In genomic region chr10:39167611-39168010, GRCm38 (mm10) we compare ENCODE assay signal across 25 mouse cellular contexts. TPM values are rescaled to one million over a fixed set of nuclear protein-coding genes. Genes with fewer than 3 reads are reported as not detected.
"Had no signal": no experiment of that assay in that cellular context is flagged by ENCODE, and none has a peak within 500 bp of the region (broad histone marks: within the 10 kb centered on the region; RNA-seq: fewer than 3 reads in every experiment).

No protein-coding gene starts in this region.

- H3K4me3 ChIP-seq: heart, embryonic 13.5 days; heart, embryonic 15.5 days; hindbrain, embryonic 13.5 days; hindbrain, embryonic 15.5 days; intestine, embryonic 15.5 days; layer of hippocampus, adult 2 months; left cerebral cortex, adult 2 months; limb, embryonic 13.5 days; limb, embryonic 15.5 days; liver, embryonic 12.5 days had no signal

- DNase-seq: gastrocnemius, postnatal 14 days; gastrocnemius, postnatal 36 days; heart, adult 18-20 months; heart, postnatal 14 days; heart, postnatal 36 days; kidney, adult 18-20 months; kidney, adult 8-10 months; kidney, postnatal 10 days; kidney, postnatal 4 days had no signal

- H3K27ac ChIP-seq: heart, embryonic 13.5 days; heart, embryonic 15.5 days; hindbrain, embryonic 15.5 days; intestine, embryonic 15.5 days; layer of hippocampus, adult 2 months; left cerebral cortex, adult 2 months; limb, embryonic 13.5 days; limb, embryonic 15.5 days; liver, embryonic 12.5 days; liver, embryonic 14.5 days had no signal

- H3K9ac ChIP-seq: heart, embryonic 13.5 days; heart, embryonic 15.5 days; hindbrain, embryonic 13.5 days; hindbrain, embryonic 15.5 days; intestine, embryonic 15.5 days; limb, embryonic 13.5 days; limb, embryonic 15.5 days; liver, embryonic 12.5 days; liver, embryonic 14.5 days had no signal

- H3K36me3 ChIP-seq: heart, embryonic 13.5 days; heart, embryonic 15.5 days; hindbrain, embryonic 13.5 days; hindbrain, embryonic 15.5 days; intestine, embryonic 15.5 days; limb, embryonic 13.5 days; limb, embryonic 15.5 days; liver, embryonic 12.5 days had no signal

- H3K27me3 ChIP-seq: heart, embryonic 15.5 days; hindbrain, embryonic 13.5 days; hindbrain, embryonic 15.5 days; intestine, embryonic 15.5 days; limb, embryonic 13.5 days; limb, embryonic 15.5 days had no signal

- ATAC-seq: inflammation-experienced regulatory T-cells, adult 6 months; intestine, embryonic 15.5 days; intestine, postnatal 0 days; liver, embryonic 12.5 days had no signal

- H3K4me2 ChIP-seq: heart, embryonic 11.5 days; heart, embryonic 13.5 days; heart, embryonic 15.5 days; hindbrain, embryonic 13.5 days; hindbrain, embryonic 15.5 days; intestine, embryonic 15.5 days; limb, embryonic 13.5 days; limb, embryonic 15.5 days; liver, embryonic 12.5 days had no signal

- H3K9me3 ChIP-seq: heart, embryonic 13.5 days; heart, embryonic 15.5 days; hindbrain, embryonic 13.5 days; hindbrain, embryonic 15.5 days; intestine, embryonic 15.5 days; limb, embryonic 13.5 days; limb, embryonic 15.5 days; liver, embryonic 12.5 days had no signal

RNA-seq across cellular contexts. Expression of gene Ccn6, which starts 4.0 kb away (rescaled TPM):
- polyA plus RNA-seq: gonadal fat pad, adult 2 months; heart, embryonic 13.5 days; heart, postnatal 0 days; intestine, postnatal 0 days; liver, embryonic 12.5 days had no signal
